Mouse (Mus musculus) limb, embryonic 11.5 days (tissue): ENCODE measurements at regions not wholly inside any gene's neighbourhood (a gene's known extent, or its start where the extent isn't known, plus 50 kb on each side); places are given as distances from the start of the nearest gene placed in this dataset.

ENCODE experiments used
- ATAC-seq: fragments of 200-750 bp; cut with Nextera tagmentation; 2 replicates; pipeline ENCODE4 v1.8.0; 2017; ENCODE audit warnings: low read depth; ENCODE audit not compliant: insufficient number of reproducible peaks, low FRiP score, low TSS enrichment
- DNase-seq: peaks from one replicate; pipeline ENCODE4 v3.0.0-alpha.2; 2015; ENCODE audit warnings: low spot score
- H3K27ac ChIP-seq: fragments of 300-500 bp; sonication (generic); replicated peaks from 2 replicates; pipeline ENCODE4 v1.5.1; 2014; ENCODE audit warnings: low read depth, mild to moderate bottlenecking, low read length
- H3K27me3 ChIP-seq: fragments of 300-500 bp; sonication (generic); 2 replicates; pipeline ENCODE4 v1.6.1; 2014; ENCODE audit warnings: mild to moderate bottlenecking, low read length, mixed read lengths; ENCODE audit not compliant: control insufficient read depth, insufficient read depth
- H3K36me3 ChIP-seq: fragments of 300-500 bp; sonication (generic); 2 replicates; pipeline ENCODE4 v1.6.1; 2014; ENCODE audit warnings: mild to moderate bottlenecking, low read length, moderate library complexity, mixed read lengths; ENCODE audit not compliant: control insufficient read depth, insufficient read depth
- H3K4me1 ChIP-seq: fragments of 300-500 bp; sonication (generic); 2 replicates; pipeline ENCODE4 v1.6.1; 2014; ENCODE audit warnings: low read length, mixed read lengths; ENCODE audit not compliant: control insufficient read depth, insufficient read depth
- H3K4me2 ChIP-seq: fragments of 300-500 bp; sonication (generic); 2 replicates; pipeline ENCODE4 v1.6.1; 2014; ENCODE audit warnings: low read depth, mild to moderate bottlenecking, moderate library complexity; ENCODE audit not compliant: severe bottlenecking
- H3K4me3 ChIP-seq: fragments of 300-500 bp; sonication (generic); 2 replicates; pipeline ENCODE4 v1.5.1; 2014; ENCODE audit warnings: low read depth, low read length
- H3K9ac ChIP-seq: fragments of 300-500 bp; sonication (generic); 2 replicates; pipeline ENCODE4 v1.6.1; 2014; ENCODE audit warnings: mild to moderate bottlenecking, low read length
- H3K9me3 ChIP-seq: fragments of 300-500 bp; sonication (generic); 2 replicates; pipeline ENCODE4 v1.6.1; 2016; ENCODE audit warnings: low read length; ENCODE audit not compliant: control insufficient read depth
- WGBS: fragments of 180-500 bp; shearing (Covaris S2); extraction: QIAGEN DNeasy Blood & Tissue Kit; methylation state at CpG from one replicate; pipeline ENCODE4 v1.1.7; 2014; 5-methylcytosine and 5-hydroxymethylcytosine counted together

DNA sequence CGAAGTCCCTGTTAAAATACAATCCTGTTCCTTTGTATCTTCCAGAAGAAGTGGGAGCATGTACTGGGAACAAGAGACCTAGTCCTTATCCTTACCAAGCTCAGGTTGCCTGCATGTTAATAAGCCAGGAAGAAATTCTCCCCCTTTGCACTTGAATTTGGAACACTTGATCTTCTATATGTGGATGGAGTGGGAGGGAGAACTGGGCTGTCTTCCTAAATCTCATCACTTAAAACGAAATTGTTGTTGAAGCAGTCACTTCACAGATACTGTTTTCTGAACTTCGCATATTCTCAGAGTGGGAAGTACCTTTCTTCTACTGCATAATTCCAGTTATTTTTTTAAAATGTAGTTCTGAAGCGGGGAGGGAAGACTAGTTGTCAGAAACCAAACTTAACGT is 305.7 kb upstream of the Tank start:
- Histone ChIP-seq H3K4me2 (no peak overlapping the region), H3K9ac (no peak overlapping the region), H3K9me3 (no peaks in the 10 kb centered on the region), H3K36me3 (no peaks in the 10 kb centered on the region), H3K27me3 (no peaks in the 10 kb centered on the region), H3K4me3 (no peak overlapping the region), H3K27ac (no peak overlapping the region), H3K4me1 (no peaks in the 10 kb centered on the region)
- 91% methylated on average over 5 of the region's 5 CpGs for WGBS
- no peak for ATAC-seq
- DNase-seq = no peak

DNA sequence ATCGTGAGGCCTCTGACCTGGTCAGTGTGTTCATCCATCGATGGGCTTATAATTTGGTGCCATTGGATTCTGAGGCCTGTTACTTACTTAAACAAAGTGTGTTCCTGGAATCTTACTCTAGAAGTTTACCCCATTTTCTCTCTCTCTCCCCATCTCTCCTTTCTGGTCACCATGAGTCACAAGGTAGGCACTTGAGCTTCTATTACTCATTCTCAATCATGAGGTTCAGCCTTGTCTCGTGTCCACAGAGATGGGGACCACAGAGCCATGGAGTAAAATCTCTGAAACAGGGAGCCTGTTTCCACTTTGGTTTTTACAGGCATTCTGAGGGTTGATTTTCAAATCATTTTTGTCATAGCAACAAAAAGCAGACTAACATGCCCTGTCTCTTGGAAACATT is 304.7 kb upstream of the Rbms1 start:
- DNase-seq = no peak
- Histone ChIP-seq H3K36me3 (no peaks in the 10 kb centered on the region), H3K9me3 (no peaks in the 10 kb centered on the region), H3K4me2 (no peak overlapping the region), H3K4me3 (no peak overlapping the region), H3K27ac (no peak overlapping the region), H3K4me1 (no peaks in the 10 kb centered on the region), H3K27me3 (no peaks in the 10 kb centered on the region), H3K9ac (no peak overlapping the region)
- WGBS = 91% methylated on average over 3 of the region's 3 CpGs
- ATAC-seq = no peak

DNA sequence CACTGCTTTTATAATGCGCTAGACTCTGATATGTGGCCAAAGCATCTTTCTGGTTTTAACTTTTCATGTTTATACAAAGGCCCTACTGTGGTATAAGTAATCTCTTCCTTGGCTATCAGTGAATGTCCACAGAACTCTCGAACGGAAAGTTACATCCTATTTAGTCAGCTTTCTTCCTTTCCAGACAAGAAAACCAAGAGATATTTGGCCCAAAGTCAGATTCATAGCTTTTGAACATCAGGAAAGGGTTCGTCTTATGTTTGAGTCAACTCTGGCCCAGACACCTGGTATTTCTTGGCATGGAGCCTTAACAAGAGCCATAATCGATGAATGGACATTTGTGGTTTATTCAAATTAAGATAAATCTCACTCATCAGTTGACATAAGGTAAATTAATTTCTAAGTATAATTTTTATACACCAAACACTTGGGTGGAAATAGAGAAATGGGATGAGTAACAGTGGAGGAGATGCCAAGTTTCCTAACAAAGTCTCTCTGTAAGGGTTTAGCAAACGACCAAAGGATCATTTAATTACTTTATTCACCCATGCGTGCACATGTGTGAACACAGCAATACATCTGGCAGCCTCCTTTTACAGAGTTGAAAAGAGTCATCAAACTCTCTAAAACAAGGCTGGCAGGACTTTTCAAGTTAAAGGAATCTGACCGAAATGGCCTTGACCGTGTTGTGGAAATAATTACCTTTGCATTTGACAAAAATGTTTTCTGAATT is 287.2 kb upstream of the Rbms1 start:
- Histone ChIP-seq H3K4me3 (no peak overlapping the region), H3K27ac (no peak overlapping the region), H3K36me3 (no peaks in the 10 kb centered on the region), H3K9ac (no peak overlapping the region), H3K27me3 (no peaks in the 10 kb centered on the region), H3K9me3 (no peaks in the 10 kb centered on the region), H3K4me1 (peaks cover 7% of the 10 kb centered on the region), H3K4me2 (no peak overlapping the region)
- DNase-seq = no peak
- no peak for ATAC-seq
- 65% methylated on average over 9 of the region's 9 CpGs for WGBS

DNA sequence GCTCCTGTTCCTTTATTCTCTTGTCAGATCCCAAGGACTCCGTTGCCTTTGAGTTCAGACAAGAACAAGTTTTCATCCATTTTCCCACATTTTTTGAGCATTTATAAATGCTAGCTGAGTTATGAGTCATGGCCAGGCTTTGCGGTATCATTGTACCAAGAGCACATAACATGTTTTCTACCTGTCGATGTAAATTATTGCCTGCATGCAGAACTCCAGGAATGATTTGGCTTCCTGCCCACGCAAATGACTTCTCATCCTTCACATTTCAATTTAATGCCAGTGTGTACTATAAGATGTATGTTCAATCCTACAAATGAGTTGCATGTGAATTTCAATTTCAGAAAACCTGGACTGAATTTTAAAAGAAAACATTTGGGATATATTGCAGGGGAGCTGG is 285.0 kb upstream of the Rbms1 start:
- ATAC-seq (no peak), DNase-seq (no peak)
- H3K36me3 ChIP-seq = no peaks in the 10 kb centered on the region
- no peak overlapping the region for H3K4me2 ChIP-seq
- H3K4me1 ChIP-seq = peaks cover 7% of the 10 kb centered on the region
- H3K27ac ChIP-seq = no peak overlapping the region
- no peaks in the 10 kb centered on the region for H3K9me3 ChIP-seq
- H3K4me3 ChIP-seq = no peak overlapping the region
- WGBS = 78% methylated on average over 4 of the region's 4 CpGs
- H3K27me3 ChIP-seq = no peaks in the 10 kb centered on the region
- no peak overlapping the region for H3K9ac ChIP-seq

DNA sequence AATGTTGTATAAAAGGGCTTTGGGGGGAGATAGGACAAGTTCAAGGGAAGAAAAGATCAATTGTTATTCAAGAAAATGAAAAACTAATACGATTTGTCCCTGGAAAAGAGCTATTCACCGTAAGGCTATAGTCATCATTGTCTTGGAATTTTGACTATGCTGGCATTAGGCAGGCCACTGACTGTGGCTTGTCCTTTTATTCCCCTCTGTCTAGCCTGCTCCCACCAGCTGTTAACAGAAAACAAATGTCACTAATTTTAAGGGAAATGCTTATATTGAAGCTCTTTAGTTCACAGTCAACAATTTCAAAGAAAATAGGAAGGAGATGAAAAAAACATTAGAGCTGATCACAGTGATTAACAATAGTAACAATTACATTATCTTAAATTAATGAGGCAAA is 284.3 kb upstream of the Rbms1 start:
- no peak overlapping the region for H3K4me2 ChIP-seq
- DNase-seq (no peak), ATAC-seq (no peak)
- peaks cover 7% of the 10 kb centered on the region for H3K4me1 ChIP-seq
- WGBS = 44% methylated on average over 2 of the region's 2 CpGs
- H3K27ac ChIP-seq = no peak overlapping the region
- H3K9ac ChIP-seq = no peak overlapping the region
- no peaks in the 10 kb centered on the region for H3K36me3 ChIP-seq
- H3K27me3 ChIP-seq = no peaks in the 10 kb centered on the region
- H3K4me3 ChIP-seq = no peak overlapping the region
- H3K9me3 ChIP-seq = no peaks in the 10 kb centered on the region

DNA sequence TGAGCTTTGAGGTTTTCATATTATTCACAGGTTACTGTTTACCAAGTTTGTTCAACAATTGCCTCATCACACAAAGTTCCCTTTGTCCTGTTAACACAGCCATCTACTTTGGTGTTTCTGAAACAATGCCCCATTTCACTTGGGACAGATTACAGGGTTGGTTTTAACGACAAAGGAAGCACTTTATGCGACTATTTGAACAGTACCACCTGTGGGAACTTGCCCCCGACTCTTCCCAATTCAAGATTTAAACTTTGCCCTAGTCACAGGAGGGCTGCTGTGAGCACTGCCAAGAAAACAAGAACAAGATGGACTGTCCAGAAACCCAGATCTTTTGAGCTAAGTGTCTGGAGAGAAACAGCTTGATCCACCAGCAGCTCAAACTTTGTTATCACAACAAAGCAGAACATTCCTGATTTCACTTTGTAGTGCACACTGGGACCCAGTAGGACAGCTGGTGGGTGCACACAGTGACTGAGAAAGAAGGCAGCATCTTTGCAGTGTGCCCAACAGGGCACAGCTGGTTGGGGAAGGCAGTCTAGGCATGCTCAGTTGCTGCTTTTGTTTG is 283.8 kb upstream of the Rbms1 start:
- DNase-seq (no peak), ATAC-seq (no peak)
- peaks cover 7% of the 10 kb centered on the region for H3K4me1 ChIP-seq
- H3K27me3 ChIP-seq = no peaks in the 10 kb centered on the region
- H3K27ac ChIP-seq = no peak overlapping the region
- H3K9ac ChIP-seq = no peak overlapping the region
- 7% methylated on average over 3 of the region's 3 CpGs for WGBS
- no peak overlapping the region for H3K4me3 ChIP-seq
- no peak overlapping the region for H3K4me2 ChIP-seq
- H3K36me3 ChIP-seq = no peaks in the 10 kb centered on the region
- no peaks in the 10 kb centered on the region for H3K9me3 ChIP-seq

DNA sequence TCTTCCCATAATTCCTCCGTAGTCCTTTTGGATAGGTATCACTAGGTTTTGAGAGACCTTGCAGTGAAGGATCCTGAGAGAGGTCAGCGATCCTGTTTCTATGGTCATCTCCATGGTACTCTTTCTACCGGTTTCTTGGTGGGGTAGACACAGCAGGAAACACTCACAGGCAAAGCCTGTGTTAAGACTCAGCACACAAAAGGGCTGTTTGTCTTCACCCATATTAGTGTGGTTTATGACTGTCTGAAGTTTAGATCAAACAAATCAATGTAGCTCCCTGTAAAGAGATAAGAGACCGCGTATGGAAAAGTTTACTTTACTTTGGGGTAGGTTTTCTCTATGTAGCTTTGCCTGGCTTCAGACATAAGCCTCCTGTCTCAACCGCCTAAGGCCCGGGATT is 282.5 kb upstream of the Rbms1 start:
- 62% methylated on average over 7 of the region's 7 CpGs for WGBS
- H3K4me3 ChIP-seq = no peak overlapping the region
- no peak overlapping the region for H3K9ac ChIP-seq
- no peaks in the 10 kb centered on the region for H3K9me3 ChIP-seq
- H3K36me3 ChIP-seq = no peaks in the 10 kb centered on the region
- peaks cover 7% of the 10 kb centered on the region for H3K4me1 ChIP-seq
- DNase-seq = no peak
- no peaks in the 10 kb centered on the region for H3K27me3 ChIP-seq
- no peak overlapping the region for H3K4me2 ChIP-seq
- ATAC-seq = no peak
- H3K27ac ChIP-seq = no peak overlapping the region

DNA sequence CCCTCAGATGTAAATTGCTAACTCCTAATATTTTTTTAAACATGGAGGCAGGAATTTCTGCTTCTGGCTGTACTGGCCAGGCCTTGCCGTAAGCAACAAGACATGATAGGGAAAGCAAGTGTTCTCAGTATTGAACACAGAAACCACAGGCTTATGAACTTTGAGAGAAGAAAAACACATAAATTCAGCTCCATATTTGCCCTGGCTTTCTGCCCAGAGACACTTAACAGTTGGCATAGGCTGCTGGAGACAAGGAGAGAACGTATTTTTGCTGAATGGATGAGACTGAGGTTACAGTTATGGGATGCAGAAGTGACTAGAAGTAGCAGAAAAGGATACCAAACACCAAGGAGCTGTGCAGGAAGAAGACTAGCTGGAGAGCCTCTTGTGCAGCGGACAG is 258.7 kb upstream of the Rbms1 start:
- Histone ChIP-seq H3K27me3 (no peaks in the 10 kb centered on the region), H3K36me3 (no peaks in the 10 kb centered on the region), H3K4me2 (no peak overlapping the region), H3K4me3 (no peak overlapping the region), H3K4me1 (no peaks in the 10 kb centered on the region), H3K9ac (no peak overlapping the region), H3K9me3 (no peaks in the 10 kb centered on the region), H3K27ac (no peak overlapping the region)
- WGBS = 88% methylated on average over 3 of the region's 3 CpGs
- ATAC-seq (no peak), DNase-seq (no peak)

DNA sequence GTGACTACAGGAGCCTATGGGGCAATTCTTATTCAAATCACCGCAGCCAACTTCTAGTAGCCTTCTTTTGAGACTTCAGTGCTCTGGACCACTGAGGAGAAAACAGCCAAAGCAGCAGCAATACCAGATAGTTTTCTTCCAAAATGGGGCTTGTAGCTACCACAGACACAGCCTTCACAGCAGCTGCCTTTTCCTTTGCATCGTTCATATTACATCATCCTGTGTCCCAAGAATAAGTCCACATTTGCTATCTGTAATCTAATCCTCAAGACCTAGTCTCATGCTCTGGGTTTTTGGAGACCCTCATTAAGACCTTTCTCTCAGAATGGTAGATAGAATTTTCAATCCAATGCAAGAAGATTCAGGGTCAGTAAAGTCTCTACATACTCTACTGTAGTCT is 258.2 kb upstream of the Rbms1 start:
- H3K4me2 ChIP-seq = no peak overlapping the region
- no peaks in the 10 kb centered on the region for H3K36me3 ChIP-seq
- H3K9me3 ChIP-seq = no peaks in the 10 kb centered on the region
- no peaks in the 10 kb centered on the region for H3K27me3 ChIP-seq
- no peak overlapping the region for H3K27ac ChIP-seq
- no peaks in the 10 kb centered on the region for H3K4me1 ChIP-seq
- 96% methylated on average over 2 of the region's 2 CpGs for whole genome bisulfite sequencing
- H3K4me3 ChIP-seq = no peak overlapping the region
- ATAC-seq (no peak), DNase-seq (no peak)
- no peak overlapping the region for H3K9ac ChIP-seq
